Mouse (Mus musculus): ENCODE results near the gene Ccn1. TPM values are rescaled to one million over a fixed set of nuclear protein-coding genes. Genes with fewer than 3 reads are reported as not detected.

The Ccn1 gene
- polyA plus RNA-seq, 2 experiments = 53.5 to 105 TPM

DNA sequence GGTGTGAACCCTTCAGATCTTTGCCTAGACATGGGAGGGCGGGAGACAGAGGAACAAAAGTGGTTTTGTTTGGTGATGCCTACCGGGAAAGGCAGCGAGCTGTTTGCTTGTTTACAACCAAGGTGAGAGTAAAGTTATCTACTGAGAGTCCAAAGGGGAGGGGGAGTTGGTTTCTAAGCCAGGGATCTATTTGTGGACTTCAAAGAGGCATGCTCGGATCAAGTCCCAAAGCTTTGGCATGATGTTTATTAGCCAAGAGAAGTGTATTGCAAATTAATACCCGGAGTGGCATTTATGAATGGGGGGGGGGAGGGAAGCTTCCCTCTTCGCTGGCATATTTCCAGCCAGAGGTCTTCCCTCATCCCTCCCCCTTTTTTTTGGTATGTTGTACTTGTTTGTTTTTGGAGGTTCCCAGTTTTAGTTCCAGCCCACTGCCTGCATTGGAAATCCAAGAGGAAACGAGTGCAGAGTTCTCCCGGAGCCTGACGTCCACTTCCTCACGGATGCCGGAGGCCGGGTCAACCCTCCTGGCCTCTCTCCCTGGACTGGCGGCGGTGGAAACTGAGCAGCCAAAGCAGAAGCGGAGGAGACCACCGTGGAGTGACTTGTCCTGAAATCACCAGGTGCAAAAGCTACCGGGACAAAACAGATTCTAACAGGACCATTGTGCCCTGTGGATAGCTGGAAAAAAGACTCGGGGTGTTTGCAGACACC is 674 bp upstream of the Ccn1 start:
- no peaks in the 10 kb centered on the region for H3K9me3 ChIP-seq (ENCODE audit: control insufficient read depth, low read length)
- H3K9ac ChIP-seq (ENCODE audit: low read depth, low read length, severe bottlenecking) = peak overlapping the region; percentile 89
- H3K27ac ChIP-seq (replicated peaks; ENCODE audit: low read depth, low read length) = peak overlapping the region; percentile 96
- peak overlapping the region; percentile 77 for H3K4me3 ChIP-seq (replicated peaks; ENCODE audit: low read length)
- peaks cover 22% of the 10 kb centered on the region for H3K36me3 ChIP-seq (ENCODE audit: control insufficient read depth, insufficient read depth, low read length)
- TF ChIP-seq POLR2A (IDR thresholded peaks at IDR 0.05; ENCODE audit: borderline replicate concordance, extremely low read depth, insufficient read depth, insufficient read length) = no peak
- H3K4me1 ChIP-seq (ENCODE audit: control insufficient read depth, insufficient read depth, low read length) = peaks cover 50% of the 10 kb centered on the region
- peak; percentile 55 for DNase-seq (ENCODE audit: low spot score)
- no peaks in the 10 kb centered on the region for H3K27me3 ChIP-seq (ENCODE audit: control insufficient read depth, insufficient read depth, low read length)
- WGBS = under 1% methylated on average over 18 of the region's 18 CpGs
- H3K4me2 ChIP-seq (replicated peaks; ENCODE audit: low read depth, low read length, severe bottlenecking) = peak overlapping the region; percentile 80
- no peak for ATAC-seq (ENCODE audit: low FRiP score, low read depth)

DNA sequence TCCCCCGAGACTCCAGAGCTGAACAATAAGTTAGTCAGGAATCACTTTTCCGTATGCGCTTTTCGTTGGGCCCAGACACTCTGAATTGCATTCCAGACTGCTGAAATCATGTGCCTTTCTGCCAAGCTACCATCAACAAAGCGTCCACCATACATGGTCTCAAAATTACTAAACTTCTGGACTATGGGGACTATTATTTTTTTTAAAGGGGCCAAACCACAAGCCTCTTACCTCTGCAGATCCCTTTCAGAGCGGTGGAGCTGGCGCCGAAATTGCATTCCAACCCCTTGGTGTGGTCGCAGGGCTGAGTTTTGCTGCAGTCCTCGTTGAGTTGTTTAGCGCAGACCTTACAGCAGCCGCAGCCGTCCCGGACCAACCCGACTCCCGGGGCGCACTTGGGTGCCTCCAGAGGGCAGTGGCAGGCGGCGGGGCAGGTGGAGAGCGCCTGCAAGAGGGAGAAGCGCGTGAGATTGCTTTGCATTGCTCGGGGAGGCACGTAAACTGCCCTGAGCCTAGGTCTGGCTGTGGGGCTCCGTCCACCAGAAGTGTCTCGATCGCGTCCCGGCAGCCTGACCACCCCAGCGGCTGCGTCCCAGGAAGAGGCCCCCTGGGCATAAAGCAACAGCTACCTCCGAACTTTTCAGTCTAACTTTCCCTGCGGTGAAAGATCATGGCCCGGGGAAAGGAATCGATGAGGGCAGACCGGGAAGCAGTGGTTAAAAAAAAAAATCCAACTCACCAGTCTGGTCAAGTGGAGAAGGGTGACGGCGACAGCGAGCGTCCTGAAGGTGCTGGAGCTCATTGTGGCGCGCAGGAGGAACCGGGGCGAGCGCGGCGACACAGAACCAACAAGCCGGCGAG is 560 bp downstream of the Ccn1 start:
- WGBS = under 1% methylated on average over 49 of the region's 49 CpGs

DNA sequence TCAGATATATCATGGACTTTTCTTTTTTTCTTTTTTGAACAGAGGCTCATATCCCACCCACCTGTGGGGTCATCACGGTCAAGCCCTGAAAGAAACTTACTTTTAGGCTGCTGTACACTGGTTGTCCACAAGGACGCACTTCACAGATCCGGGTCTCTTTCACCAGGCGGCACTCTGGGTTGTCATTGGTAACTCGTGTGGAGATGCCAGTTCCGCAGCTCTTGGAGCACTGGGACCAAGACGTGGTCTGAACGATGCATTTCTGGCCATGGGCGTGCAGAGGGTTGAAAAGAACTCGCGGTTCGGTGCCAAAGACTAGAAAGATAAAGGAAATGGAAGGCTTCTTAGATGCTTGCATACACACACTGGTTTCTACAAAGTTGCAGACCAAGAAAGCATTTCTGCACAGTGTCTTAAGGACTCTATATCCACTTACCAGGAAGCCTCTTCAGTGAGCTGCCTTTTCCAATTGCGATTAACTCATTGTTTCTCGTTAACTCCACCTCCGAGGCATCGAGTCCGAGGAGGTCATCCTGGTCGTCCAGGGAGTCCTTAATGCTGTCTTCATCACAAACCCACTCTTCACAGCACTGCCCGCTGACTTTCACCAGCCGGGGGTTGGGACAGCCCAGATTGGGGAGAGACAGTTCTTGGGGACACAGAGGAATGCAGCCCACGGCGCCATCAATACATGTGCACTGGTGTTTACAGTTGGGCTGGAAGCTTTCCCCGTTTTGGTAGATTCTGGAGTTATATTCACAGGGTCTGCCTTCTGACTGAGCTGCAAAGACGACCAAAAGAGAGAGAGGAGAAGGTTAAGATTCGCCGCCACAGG is 1.5 kb downstream of the Ccn1 start:
- peaks cover 19% of the 10 kb centered on the region for H3K36me3 ChIP-seq (ENCODE audit: control insufficient read depth, insufficient read depth, low read length)
- no peak for TF ChIP-seq POLR2A (IDR thresholded peaks at IDR 0.05; ENCODE audit: borderline replicate concordance, extremely low read depth, insufficient read depth, insufficient read length)
- H3K9ac ChIP-seq (ENCODE audit: low read depth, low read length, severe bottlenecking) = peak overlapping the region; percentile 89
- peak overlapping the region; percentile 80 for H3K4me2 ChIP-seq (replicated peaks; ENCODE audit: low read depth, low read length, severe bottlenecking)
- peaks cover 48% of the 10 kb centered on the region for H3K4me1 ChIP-seq (ENCODE audit: control insufficient read depth, insufficient read depth, low read length)
- no peaks in the 10 kb centered on the region for H3K9me3 ChIP-seq (ENCODE audit: control insufficient read depth, low read length)
- peak overlapping the region; percentile 77 for H3K4me3 ChIP-seq (replicated peaks; ENCODE audit: low read length)
- ATAC-seq (ENCODE audit: low FRiP score, low read depth) (no peak), DNase-seq (ENCODE audit: low spot score) (no peak)
- H3K27me3 ChIP-seq (ENCODE audit: control insufficient read depth, insufficient read depth, low read length) = no peaks in the 10 kb centered on the region
- 21% methylated on average over 26 of the region's 26 CpGs for WGBS
- peak overlapping the region; percentile 96 for H3K27ac ChIP-seq (replicated peaks; ENCODE audit: low read depth, low read length)

More for the DNA sequence above, 560 bp downstream of the Ccn1 start:
- H3K4me1 ChIP-seq (ENCODE audit: control insufficient read depth, insufficient read depth, low read length) = peaks cover 50% of the 10 kb centered on the region
- peak; percentile 29; the same call in 1 of the 2 replicates for TF ChIP-seq POLR2A (IDR thresholded peaks at IDR 0.05; ENCODE audit: borderline replicate concordance, extremely low read depth, insufficient read depth, insufficient read length)
- peaks cover 19% of the 10 kb centered on the region for H3K36me3 ChIP-seq (ENCODE audit: control insufficient read depth, insufficient read depth, low read length)
- peak overlapping the region; percentile 77 for H3K4me3 ChIP-seq (replicated peaks; ENCODE audit: low read length)
- H3K4me2 ChIP-seq (replicated peaks; ENCODE audit: low read depth, low read length, severe bottlenecking) = peak overlapping the region; percentile 80
- H3K27me3 ChIP-seq (ENCODE audit: control insufficient read depth, insufficient read depth, low read length) = no peaks in the 10 kb centered on the region
- H3K27ac ChIP-seq (replicated peaks; ENCODE audit: low read depth, low read length) = peak overlapping the region; percentile 96
- DNase-seq (ENCODE audit: low spot score) (peak; percentile 93), ATAC-seq (ENCODE audit: low FRiP score, low read depth) (peak; percentile 48)
- no peaks in the 10 kb centered on the region for H3K9me3 ChIP-seq (ENCODE audit: control insufficient read depth, low read length)
- H3K9ac ChIP-seq (ENCODE audit: low read depth, low read length, severe bottlenecking) = peak overlapping the region; percentile 89

DNA sequence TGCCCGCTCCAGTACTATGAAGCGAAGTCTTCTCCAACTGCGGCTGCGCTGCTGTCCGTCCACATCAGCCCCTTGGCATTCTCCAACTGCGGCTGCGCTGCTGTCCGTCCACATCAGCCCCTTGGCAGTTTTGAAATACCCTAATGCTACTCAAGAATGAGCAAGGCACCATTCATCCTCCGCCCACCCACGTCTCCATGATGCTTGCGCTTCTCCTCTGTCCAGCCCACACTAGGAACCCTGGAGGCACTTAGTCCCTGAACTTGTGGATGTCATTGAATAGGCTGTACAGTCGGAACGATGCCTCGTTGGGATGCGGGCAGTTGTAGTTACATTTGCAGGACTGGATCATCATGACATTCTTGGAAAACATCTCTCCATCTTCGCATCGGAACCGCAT is 2.4 kb downstream of the Ccn1 start:
- no peaks in the 10 kb centered on the region for H3K9me3 ChIP-seq (ENCODE audit: control insufficient read depth, low read length)
- no peak overlapping the region for H3K27ac ChIP-seq (replicated peaks; ENCODE audit: low read depth, low read length)
- TF ChIP-seq POLR2A (IDR thresholded peaks at IDR 0.05; ENCODE audit: borderline replicate concordance, extremely low read depth, insufficient read depth, insufficient read length) = no peak
- H3K36me3 ChIP-seq (ENCODE audit: control insufficient read depth, insufficient read depth, low read length) = peaks cover 19% of the 10 kb centered on the region
- ATAC-seq (ENCODE audit: low FRiP score, low read depth) (no peak), DNase-seq (ENCODE audit: low spot score) (no peak)
- H3K4me1 ChIP-seq (ENCODE audit: control insufficient read depth, insufficient read depth, low read length) = peaks cover 47% of the 10 kb centered on the region
- H3K27me3 ChIP-seq (ENCODE audit: control insufficient read depth, insufficient read depth, low read length) = no peaks in the 10 kb centered on the region
- H3K4me3 ChIP-seq (replicated peaks; ENCODE audit: low read length) = peak overlapping the region; percentile 77
- H3K9ac ChIP-seq (ENCODE audit: low read depth, low read length, severe bottlenecking) = no peak overlapping the region
- WGBS = 95% methylated on average over 18 of the region's 18 CpGs
- H3K4me2 ChIP-seq (replicated peaks; ENCODE audit: low read depth, low read length, severe bottlenecking) = peak overlapping the region; percentile 80

DNA sequence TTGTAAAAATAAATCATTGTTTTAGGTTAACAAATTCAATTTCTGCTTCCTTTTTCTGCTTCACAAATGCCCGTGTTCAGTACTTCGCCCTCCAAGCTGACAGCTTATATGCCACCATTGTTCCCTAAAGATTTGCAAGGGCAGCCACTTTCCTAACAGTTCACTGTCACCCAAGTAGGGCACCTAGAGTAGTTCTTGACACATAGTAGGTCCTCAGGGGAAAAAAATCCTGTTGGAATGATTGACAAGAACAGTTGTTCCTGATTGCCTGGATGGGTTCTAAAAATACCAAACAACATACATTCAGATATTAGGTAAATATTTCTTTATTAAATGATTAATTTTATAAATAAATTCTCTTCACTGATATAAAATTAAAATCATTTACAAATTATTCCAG is 3.1 kb downstream of the Ccn1 start:
- no peaks in the 10 kb centered on the region for H3K27me3 ChIP-seq (ENCODE audit: control insufficient read depth, insufficient read depth, low read length)
- H3K36me3 ChIP-seq (ENCODE audit: control insufficient read depth, insufficient read depth, low read length) = peaks cover 19% of the 10 kb centered on the region
- no peak overlapping the region; the same call in 1 of the 2 replicates for H3K4me3 ChIP-seq (replicated peaks; ENCODE audit: low read length)
- H3K27ac ChIP-seq (replicated peaks; ENCODE audit: low read depth, low read length) = no peak overlapping the region
- H3K9ac ChIP-seq (ENCODE audit: low read depth, low read length, severe bottlenecking) = no peak overlapping the region
- WGBS = 62% methylated on average over 2 of the region's 2 CpGs
- no peak overlapping the region; the same call in 1 of the 2 replicates for H3K4me2 ChIP-seq (replicated peaks; ENCODE audit: low read depth, low read length, severe bottlenecking)
- H3K4me1 ChIP-seq (ENCODE audit: control insufficient read depth, insufficient read depth, low read length) = peaks cover 40% of the 10 kb centered on the region
- DNase-seq (ENCODE audit: low spot score) = no peak
- no peak for ATAC-seq (ENCODE audit: low FRiP score, low read depth)
- TF ChIP-seq POLR2A (IDR thresholded peaks at IDR 0.05; ENCODE audit: borderline replicate concordance, extremely low read depth, insufficient read depth, insufficient read length) = no peak
- no peaks in the 10 kb centered on the region for H3K9me3 ChIP-seq (ENCODE audit: control insufficient read depth, low read length)

Data from limb, embryonic 14.5 days (tissue).